Mouse (Mus musculus) liver, postnatal 0 days (tissue): ENCODE measurements around the gene Brpf1.

Experiments
- CTCF ChIP-seq: sonication (generic); IDR thresholded peaks from 2 replicates; pipeline ENCODE4 v1.5.1; 2016; ENCODE audit warnings: antibody characterized with exemption, low read depth
- EP300 ChIP-seq: IDR thresholded peaks from 2 replicates; pipeline ENCODE4 v1.6.1; 2016; ENCODE audit warnings: antibody characterized with exemption, low read depth, mild to moderate bottlenecking

DNA sequence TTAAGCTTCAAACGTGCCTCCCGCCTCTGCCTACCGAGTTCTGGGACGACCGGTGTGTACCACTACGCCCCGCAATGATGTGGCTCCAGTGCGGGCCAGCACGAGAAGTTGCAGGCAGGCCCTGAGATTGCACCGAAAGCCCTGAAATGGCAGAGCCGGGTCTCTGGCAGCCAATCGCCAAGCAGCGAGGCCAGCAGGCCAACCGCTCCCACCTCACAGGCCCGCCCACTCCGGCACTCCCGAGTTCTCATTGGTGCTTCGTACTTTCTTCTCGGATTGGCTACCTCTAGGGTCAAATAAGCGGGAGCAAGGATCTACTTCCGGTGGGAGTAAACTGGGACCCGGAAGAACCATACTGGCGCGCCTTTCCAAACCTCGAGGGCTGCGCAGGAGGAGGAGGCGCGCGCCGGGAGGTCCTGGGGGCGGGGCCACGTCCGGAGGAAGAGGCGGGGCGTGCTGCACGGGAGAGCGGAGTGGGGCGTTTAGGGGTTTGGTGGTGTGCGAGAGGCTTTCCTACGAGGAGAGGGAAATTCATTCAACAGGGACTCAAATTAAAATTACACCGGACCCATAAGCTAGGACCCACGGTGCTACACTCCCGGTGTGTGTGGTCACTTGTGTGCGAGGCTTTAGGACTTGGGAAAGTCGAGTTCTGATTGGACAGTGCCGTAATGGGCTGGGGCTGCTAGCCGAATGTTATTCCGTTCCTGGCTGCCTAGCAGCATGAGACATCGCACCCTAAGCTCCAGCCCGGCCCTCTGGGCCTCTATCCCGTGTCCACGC is 19.8 kb downstream of the Brpf1 start, which contains the start of gene Ogg1:
- TF ChIP-seq CTCF (no peak; the same call in 1 of the 2 replicates), EP300 (peak; percentile 79)
